Mouse (Mus musculus) v-Abl transformed pro-B cells (cell line): ENCODE measurements around the gene Olfr1253.

Source experiments
- in situ Hi-C, 2 experiments: fragments of 400-800 bp; cut with MboI; formaldehyde crosslinking; loops; one replicate each; pipeline ENCODE4 v1.15.1; 2025; ENCODE audit not compliant: unreplicated experiment in 2 of 2

Gene Olfr1253

GRCm38 (mm10) chr2:89756990-89757389 lies at the start of gene Olfr1253:
Olfr1253 (minus strand) TSS chr2:89757090.
- in situ Hi-C loops = no loop called here

GRCm38 (mm10) chr2:89799583-89799982 lies 42.7 kb upstream of the Olfr1253 start:
- in situ Hi-C loops = no loop called here

- in situ Hi-C loops = no loop called here
Observed at GRCm38 (mm10) chr2:89793519-89793918, 36.6 kb upstream of the Olfr1253 start, which contains the start of gene Olfr1254. Olfr1254 (minus strand) TSS chr2:89793619.

- in situ Hi-C loops = no loop called here
Observed at GRCm38 (mm10) chr2:89724912-89725311, 32.0 kb downstream of the Olfr1253 start, which contains the start of gene Olfr1252. Olfr1252 (minus strand) TSS chr2:89725012.
